Mouse (Mus musculus) cortical plate, adult 2 months (tissue): ENCODE results near the gene Ifitm10. TPM values are rescaled to one million over a fixed set of nuclear protein-coding genes. Genes with fewer than 3 reads are reported as not detected.
A peak's percentile ranks its signal among the peaks of the same experiment; 100 is the strongest.
"Not testable (repeated sequence)": the region's sequence is repeated elsewhere in the genome, so short reads cannot be mapped to it uniquely, and the experiment has no call there.

Experiments
- H3K27ac ChIP-seq: fragments of 200-500 bp; 2 replicates; pipeline ENCODE4 v1.5.1; 2012; ENCODE audit warnings: low read length, control low read depth, inconsistent platforms; ENCODE audit not compliant: insufficient read depth
- H3K4me1 ChIP-seq: fragments of 200-500 bp; 2 replicates; pipeline ENCODE4 v1.6.1; 2011; ENCODE audit warnings: low read length; ENCODE audit not compliant: control insufficient read depth, insufficient read depth
- H3K4me3 ChIP-seq: fragments of 200-500 bp; 2 replicates; pipeline ENCODE4 v1.5.1; 2011; ENCODE audit warnings: mild to moderate bottlenecking, low read length, control low read depth; ENCODE audit not compliant: insufficient read depth
- CTCF ChIP-seq: fragments of 200-500 bp; IDR thresholded peaks from 2 replicates; pipeline ENCODE4 v1.5.1; 2011; ENCODE audit warnings: mild to moderate bottlenecking, control low read depth, low read length; ENCODE audit not compliant: insufficient read depth; ENCODE audit errors: extremely low read depth
- POLR2A ChIP-seq: fragments of 200-500 bp; IDR thresholded peaks from 2 replicates; pipeline ENCODE4 v1.6.1; 2011; ENCODE audit warnings: mild to moderate bottlenecking, low read length, control low read depth; ENCODE audit not compliant: insufficient read depth; ENCODE audit errors: extremely low read depth
- polyA plus RNA-seq: library from polyadenylated mRNA; depleted of rRNA; stranded (reverse); fragments of >200 nt; gene quantifications from 2 replicates; pipeline ENCODE4 v1.2.3, GENCODE M21; 2012

The Ifitm10 gene
- polyA plus RNA-seq, 1 experiment: 43.0 TPM

DNA sequence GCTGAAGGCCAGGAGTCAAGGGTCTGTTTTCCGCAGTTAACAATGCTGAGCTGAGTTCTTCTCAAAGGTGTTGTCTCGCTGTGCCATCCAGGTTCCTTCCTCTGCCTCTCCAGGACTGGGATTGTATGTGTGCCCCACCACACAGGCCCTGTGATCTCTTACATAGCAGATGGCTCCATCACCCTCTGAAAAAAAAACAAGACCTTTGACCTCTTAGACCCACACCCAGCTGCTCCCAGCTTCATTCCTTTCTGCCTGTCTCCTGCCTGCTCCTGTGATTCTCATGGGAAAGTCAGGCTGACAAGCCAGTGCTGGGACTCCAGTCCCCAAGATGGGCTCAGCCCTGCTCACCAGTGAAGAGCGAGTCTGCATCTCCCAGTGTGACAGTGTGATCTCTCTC is 45.0 kb downstream of the Ifitm10 start:
- Histone ChIP-seq H3K4me3 (no peak overlapping the region), H3K27ac (no peak overlapping the region), H3K4me1 (no peaks in the 10 kb centered on the region)
- TF ChIP-seq POLR2A (no peak), CTCF (no peak)

DNA sequence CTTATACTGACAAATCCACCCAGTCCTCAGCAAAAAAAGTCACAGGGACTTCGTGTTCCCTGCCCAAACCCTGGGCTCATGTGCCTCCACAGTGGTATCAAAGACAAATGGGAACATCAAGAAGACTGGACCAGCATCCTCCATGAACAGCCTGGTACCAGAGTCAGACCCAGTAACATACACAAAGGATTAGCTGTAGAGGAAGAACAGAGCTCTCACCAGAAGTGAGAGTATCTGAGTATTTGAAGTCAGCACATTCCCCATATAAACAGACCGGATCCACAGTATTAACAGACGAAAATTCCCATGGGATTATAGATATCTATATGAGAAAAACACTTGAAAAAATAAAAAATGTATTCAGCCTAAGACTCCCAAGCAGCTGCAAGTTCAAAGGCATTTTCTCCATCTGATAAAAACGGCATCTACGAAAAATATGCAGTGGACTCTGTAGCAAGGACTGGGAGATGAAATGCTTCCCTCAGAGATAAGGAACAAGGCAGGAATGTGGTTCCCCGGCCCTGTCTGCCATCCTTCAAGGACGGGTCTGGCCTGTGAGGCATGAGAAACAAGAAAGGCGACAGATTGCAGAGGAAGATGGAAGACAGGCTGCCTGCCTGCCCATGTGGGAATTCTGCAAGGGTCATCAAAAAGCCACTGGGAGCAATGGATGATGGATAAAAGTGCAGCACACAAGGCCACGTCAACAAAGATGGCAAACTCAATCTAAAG is 46.7 kb downstream of the Ifitm10 start:
- no peak overlapping the region for H3K27ac ChIP-seq
- TF ChIP-seq CTCF (no peak), POLR2A (no peak)
- H3K4me1 ChIP-seq: no peaks in the 10 kb centered on the region
- no peak overlapping the region for H3K4me3 ChIP-seq

DNA sequence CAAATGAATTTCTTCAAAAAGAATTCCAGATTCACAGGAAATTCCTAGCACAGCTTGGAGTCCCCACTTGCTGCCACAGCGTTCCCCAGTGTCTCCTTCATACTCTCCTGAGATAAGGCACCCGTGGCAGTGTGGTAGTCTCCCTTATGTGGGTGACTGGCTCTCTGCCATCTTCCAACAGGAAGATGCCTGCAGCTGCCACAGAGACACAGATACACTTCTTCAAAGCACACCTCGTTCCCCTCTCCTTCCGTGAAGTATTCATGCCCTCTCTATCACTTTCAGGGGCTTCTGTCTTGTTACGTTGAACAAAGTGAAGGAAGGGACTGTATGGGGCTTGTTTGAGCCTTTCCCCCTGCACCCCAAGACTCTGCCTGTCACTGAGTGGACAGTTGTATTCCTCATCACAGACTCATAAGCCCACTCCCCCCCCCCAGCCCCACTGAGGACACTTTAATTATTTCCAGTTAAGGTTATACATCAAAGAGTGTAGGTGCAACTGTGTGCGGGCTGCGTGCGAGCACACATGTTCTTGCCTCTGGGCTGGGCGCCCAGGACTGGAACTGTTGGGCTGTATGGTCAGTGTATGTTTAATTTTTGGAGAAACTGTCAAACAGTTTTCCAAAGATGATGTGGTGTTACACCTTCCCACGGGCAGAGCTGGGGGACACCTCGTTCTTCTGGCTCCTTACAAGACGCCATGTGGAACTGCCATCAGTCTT is 50.0 kb downstream of the Ifitm10 start:
- H3K4me3 ChIP-seq: no peak overlapping the region
- no peak overlapping the region for H3K27ac ChIP-seq
- TF ChIP-seq POLR2A (no peak), CTCF (no peak)
- no peaks in the 10 kb centered on the region for H3K4me1 ChIP-seq

DNA sequence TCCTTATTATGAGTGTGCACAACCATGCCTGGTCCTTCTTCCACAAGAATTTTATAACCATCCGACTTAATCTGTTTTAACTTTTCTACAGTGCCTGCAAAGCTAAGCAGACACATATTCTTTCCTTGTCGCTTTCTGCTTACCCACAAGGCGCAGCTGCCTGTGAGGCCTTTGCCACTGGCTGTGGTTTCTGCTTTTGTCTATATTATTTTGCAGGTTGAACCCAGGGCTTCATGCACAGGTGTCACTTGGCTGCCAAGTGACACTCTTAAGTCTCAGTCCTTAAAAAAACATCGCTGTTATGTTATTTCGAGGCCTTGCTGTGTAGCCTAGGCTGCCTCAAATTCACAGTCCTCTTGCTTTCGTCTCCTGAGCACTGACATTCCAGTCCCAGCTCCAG is 50.9 kb downstream of the Ifitm10 start:
- no peak for TF ChIP-seq CTCF
- TF ChIP-seq POLR2A: no peak
- H3K27ac ChIP-seq: no peak overlapping the region
- no peaks in the 10 kb centered on the region for H3K4me1 ChIP-seq
- no peak overlapping the region for H3K4me3 ChIP-seq

DNA sequence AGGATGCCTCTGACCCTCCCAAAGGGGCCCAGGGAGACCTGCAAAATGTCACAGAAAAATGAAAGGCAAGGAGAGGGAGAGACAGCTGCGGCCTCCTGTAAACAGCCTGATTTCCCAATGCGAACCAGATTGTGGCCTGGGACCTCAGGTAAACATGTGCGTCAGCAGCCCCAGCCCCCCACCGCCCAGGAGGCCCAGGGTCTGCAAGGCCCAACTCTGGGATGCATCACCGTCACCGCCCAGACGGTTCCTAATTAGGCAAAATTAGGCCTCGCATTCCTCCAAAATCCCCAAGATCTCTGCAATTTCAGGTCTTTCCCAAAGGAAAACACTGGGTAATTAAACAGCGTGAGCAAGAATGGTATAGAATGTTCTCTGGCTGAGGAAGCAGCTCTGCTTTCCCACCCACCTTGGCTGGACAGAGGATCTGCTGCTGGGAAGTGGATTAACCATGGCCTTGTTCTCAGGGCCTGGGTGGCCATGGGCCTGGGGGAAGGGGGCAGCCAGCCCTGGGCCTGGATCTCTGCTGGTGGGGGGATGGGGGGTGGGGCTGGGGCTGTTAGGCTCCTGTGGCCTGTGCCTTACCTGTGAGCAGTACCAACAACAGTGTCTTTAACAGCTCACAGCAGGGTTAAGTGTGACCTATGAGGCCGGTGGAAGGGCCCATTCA is 51.8 kb downstream of the Ifitm10 start:
- not testable (repeated sequence) for H3K27ac ChIP-seq, H3K4me1 ChIP-seq, H3K4me3 ChIP-seq

DNA sequence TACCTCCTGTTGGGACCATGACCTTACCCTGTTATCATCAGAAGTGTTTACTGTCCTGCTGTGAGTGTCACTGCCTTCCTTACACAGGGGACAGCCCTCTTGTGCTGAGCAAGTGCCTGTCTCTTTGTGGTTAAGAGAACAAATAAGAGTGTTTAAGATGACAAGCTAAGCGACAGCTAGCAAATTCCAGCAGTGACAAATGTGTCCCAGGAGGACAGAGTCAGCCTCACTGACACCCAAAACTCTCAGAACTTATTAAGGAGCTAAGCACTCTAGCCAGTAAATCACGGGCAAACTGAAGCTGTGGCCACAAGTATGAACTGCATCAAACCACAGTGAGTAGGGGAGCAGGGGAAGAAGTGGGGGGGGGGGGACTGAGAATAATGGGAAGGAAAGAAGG is 52.6 kb downstream of the Ifitm10 start:
- H3K27ac ChIP-seq: no peak overlapping the region
- H3K4me3 ChIP-seq: no peak overlapping the region
- TF ChIP-seq POLR2A: no peak
- TF ChIP-seq CTCF: no peak
- H3K4me1 ChIP-seq: no peaks in the 10 kb centered on the region

DNA sequence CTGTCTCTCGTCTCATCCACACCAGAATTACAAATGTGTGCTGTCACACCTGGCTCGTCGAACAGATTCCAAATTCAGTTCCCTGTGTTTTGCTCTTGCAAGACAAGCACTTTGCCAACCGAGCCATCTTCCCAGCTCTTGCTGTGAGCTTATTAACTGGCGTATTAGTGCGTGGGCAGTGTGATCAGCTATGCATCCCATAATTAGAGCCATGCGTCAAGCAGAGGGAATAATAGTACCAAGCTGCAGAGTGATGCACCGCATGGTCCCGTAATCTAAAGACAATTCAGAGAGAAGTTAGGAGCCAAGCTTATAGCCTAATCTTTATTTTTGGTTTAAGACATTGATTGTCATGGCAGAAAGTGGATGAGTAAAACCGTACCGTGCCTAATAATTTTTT is 54.4 kb downstream of the Ifitm10 start:
- H3K27ac ChIP-seq: no peak overlapping the region
- no peak for TF ChIP-seq CTCF
- no peak for TF ChIP-seq POLR2A
- H3K4me3 ChIP-seq: no peak overlapping the region
- no peaks in the 10 kb centered on the region for H3K4me1 ChIP-seq

DNA sequence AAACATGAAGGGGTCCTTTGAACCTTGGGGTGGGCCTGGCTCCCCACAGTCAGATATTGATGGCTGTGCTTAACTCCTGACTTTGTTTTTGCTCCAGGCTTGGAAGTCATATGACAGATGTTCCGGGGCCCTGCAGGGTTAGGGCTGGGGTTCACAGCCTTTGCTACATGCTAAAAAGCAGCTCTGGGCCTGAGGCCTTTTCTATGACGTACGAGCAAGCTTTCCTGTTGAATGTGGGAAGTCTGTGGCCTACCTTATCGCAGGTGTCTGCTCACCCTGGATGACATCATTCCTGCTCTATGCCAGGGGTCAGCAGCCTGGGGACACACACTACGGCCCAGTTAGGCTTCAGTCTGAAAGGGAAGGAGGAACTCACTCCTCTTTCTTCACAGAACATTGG is 56.3 kb downstream of the Ifitm10 start:
- no peak for TF ChIP-seq CTCF
- TF ChIP-seq POLR2A: no peak
- no peak overlapping the region for H3K4me3 ChIP-seq
- no peak overlapping the region for H3K27ac ChIP-seq

DNA sequence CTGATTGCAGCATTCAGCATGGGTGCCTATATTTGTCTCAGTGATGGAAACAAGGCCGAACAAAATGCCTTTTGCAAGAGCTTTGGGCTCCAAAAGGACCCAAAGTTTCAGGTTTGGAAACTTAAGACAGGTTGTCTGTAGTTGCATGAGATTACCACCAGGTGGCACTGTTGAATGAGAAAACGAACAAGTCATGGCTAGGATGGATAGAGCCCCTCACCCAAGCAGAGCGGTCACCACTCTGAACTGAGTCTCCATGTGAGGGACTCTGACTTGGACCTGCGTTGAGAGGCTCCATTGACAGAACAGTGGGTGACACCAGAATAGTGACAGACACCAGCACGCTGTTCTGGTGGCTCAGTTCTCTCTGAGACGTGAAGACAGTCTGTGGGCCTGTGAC is 57.0 kb downstream of the Ifitm10 start:
- H3K27ac ChIP-seq: no peak overlapping the region
- H3K4me1 ChIP-seq: no peaks in the 10 kb centered on the region
- no peak for TF ChIP-seq POLR2A
- peak; percentile 77 for TF ChIP-seq CTCF
- no peak overlapping the region for H3K4me3 ChIP-seq

More for the DNA sequence above, 56.3 kb downstream of the Ifitm10 start:
- H3K4me1 ChIP-seq: no peaks in the 10 kb centered on the region

DNA sequence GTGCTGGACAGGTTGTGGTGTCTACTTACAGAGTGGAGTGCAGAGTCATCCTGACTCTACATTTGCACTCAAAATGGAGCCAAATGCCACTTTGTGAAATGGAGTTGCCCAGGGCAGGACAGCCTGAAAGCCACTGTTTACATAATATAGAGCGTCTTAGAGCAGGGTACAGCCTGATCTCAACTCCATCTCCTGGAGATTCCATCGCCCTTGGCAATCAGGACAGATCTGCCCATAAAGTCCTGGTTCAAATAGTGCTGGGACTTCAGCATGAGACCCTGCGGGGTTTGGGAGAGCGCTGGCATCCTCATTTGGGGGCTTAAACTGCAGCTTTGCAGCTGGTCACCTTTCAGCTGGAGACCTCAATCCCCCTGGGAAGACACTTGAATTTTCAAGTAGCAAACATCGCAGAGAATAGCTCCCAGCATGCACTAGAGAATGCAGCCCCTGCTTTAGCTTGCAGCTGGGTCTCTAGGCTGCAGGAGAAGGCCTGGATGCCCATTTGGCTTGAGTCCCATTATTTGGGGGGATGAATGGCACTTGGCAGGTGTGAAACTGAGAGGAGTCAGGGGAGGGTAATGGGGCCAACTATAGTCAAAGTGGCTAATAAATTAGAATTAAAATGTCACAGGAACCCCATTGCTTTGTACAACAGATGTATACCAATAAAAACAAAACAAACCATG is 58.8 kb downstream of the Ifitm10 start:
- no peak overlapping the region for H3K4me3 ChIP-seq
- H3K4me1 ChIP-seq: no peaks in the 10 kb centered on the region
- TF ChIP-seq POLR2A (no peak), CTCF (no peak)
- H3K27ac ChIP-seq: no peak overlapping the region

DNA sequence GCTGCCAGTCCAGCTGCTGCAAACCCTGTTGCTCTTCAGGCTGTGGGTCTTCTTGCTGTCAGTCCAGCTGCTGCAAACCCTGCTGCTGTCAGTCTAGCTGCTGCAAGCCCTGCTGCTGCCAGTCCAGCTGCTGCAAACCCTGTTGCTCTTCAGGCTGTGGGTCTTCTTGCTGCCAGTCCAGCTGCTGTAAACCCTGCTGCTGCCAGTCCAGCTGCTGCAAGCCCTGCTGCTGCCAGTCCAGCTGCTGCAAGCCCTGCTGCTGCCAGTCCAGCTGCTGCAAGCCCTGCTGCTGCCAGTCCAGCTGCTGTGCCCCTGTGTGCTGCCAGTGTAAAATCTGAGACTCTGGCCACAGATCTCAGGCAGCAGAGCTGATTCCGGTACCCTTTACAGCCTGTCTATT is 69.6 kb downstream of the Ifitm10 start:
- not testable (repeated sequence) for H3K4me1 ChIP-seq, H3K27ac ChIP-seq, H3K4me3 ChIP-seq
